Mouse (Mus musculus) embryonic facial prominence, embryonic 14.5 days (tissue): ENCODE data around the gene Dhx37. TPM values are rescaled to one million over a fixed set of nuclear protein-coding genes. Genes with fewer than 3 reads are reported as not detected.
"Not testable (repeated sequence)": the region's sequence is repeated elsewhere in the genome, so short reads cannot be mapped to it uniquely, and the experiment has no call there.

Source experiments
- ATAC-seq: fragments of 200-750 bp; cut with Nextera tagmentation; 2 replicates; pipeline ENCODE4 v1.8.0; 2017; ENCODE audit warnings: low read depth, moderate number of reproducible peaks, moderate TSS enrichment
- DNase-seq: peaks from one replicate; pipeline ENCODE4 v3.0.0-alpha.2; 2015; ENCODE audit warnings: low spot score
- H3K27ac ChIP-seq: fragments of 300-500 bp; sonication (generic); replicated peaks from 2 replicates; pipeline ENCODE4 v1.5.1; 2014; ENCODE audit warnings: low read depth, mild to moderate bottlenecking, low read length, moderate library complexity
- H3K27me3 ChIP-seq: fragments of 300-500 bp; sonication (generic); replicated peaks from 2 replicates; pipeline ENCODE4 v1.6.1; 2014; ENCODE audit warnings: low read length; ENCODE audit not compliant: control insufficient read depth, insufficient read depth
- H3K36me3 ChIP-seq: fragments of 300-500 bp; sonication (generic); 2 replicates; pipeline ENCODE4 v1.6.1; 2014; ENCODE audit warnings: low read length, mixed read lengths; ENCODE audit not compliant: control insufficient read depth, insufficient read depth
- H3K4me1 ChIP-seq: fragments of 300-500 bp; sonication (generic); 2 replicates; pipeline ENCODE4 v1.6.1; 2014; ENCODE audit warnings: antibody characterized with exemption, low read length; ENCODE audit not compliant: control insufficient read depth, insufficient read depth
- H3K4me2 ChIP-seq: fragments of 300-500 bp; sonication (generic); 2 replicates; pipeline ENCODE4 v1.6.1; 2014; ENCODE audit warnings: low read depth, mild to moderate bottlenecking, low read length, moderate library complexity, mixed read lengths
- H3K4me3 ChIP-seq: fragments of 300-500 bp; sonication (generic); 2 replicates; pipeline ENCODE4 v1.5.1; 2014; ENCODE audit warnings: low read depth, mild to moderate bottlenecking, low read length
- H3K9ac ChIP-seq: fragments of 300-500 bp; sonication (generic); 2 replicates; pipeline ENCODE4 v1.6.1; 2014; ENCODE audit warnings: low read depth, mild to moderate bottlenecking, low read length, moderate library complexity, mixed read lengths
- H3K9me3 ChIP-seq: fragments of 300-500 bp; sonication (generic); 2 replicates; pipeline ENCODE4 v1.6.1; 2016; ENCODE audit warnings: low read length; ENCODE audit not compliant: control insufficient read depth
- WGBS: fragments of 180-500 bp; shearing (Covaris S2); extraction: QIAGEN DNeasy Blood & Tissue Kit; methylation state at CpG from one replicate; pipeline ENCODE4 v1.1.7; 2014; 5-methylcytosine and 5-hydroxymethylcytosine counted together
- polyA plus RNA-seq: library from polyadenylated mRNA; unstranded; fragments of >200 nt; fragmentation: Nextera tagmentation; extraction: Ambion mirVana; gene quantifications from 2 replicates; pipeline ENCODE4 v1.2.1, GENCODE M21; 2014

The Dhx37 gene
- polyA plus RNA-seq, 1 experiment from 2014 or later: 4.8 TPM

DNA sequence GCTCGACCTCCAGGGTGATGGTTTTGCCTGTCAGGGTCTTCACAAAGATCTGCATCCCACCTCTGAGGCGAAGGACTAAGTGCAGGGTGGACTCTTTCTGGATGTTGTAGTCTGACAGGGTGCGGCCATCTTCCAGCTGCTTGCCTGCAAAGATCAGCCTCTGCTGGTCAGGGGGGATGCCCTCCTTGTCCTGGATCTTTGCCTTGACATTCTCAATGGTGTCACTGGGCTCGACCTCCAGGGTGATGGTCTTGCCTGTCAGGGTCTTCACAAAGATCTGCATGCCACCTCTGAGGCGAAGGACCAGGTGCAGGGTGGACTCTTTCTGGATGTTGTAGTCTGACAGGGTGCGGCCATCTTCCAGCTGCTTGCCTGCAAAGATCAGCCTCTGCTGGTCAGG is 46.6 kb downstream of the Dhx37 start:
- H3K4me2 ChIP-seq, H3K9me3 ChIP-seq, H3K27me3 ChIP-seq, DNase-seq, H3K27ac ChIP-seq, ATAC-seq, H3K4me1 ChIP-seq, H3K4me3 ChIP-seq, H3K9ac ChIP-seq: not testable (repeated sequence)
- H3K36me3 ChIP-seq: peaks cover 33% of the 10 kb centered on the region
- 87% methylated on average over 3 of the region's 6 CpGs for whole genome bisulfite sequencing

DNA sequence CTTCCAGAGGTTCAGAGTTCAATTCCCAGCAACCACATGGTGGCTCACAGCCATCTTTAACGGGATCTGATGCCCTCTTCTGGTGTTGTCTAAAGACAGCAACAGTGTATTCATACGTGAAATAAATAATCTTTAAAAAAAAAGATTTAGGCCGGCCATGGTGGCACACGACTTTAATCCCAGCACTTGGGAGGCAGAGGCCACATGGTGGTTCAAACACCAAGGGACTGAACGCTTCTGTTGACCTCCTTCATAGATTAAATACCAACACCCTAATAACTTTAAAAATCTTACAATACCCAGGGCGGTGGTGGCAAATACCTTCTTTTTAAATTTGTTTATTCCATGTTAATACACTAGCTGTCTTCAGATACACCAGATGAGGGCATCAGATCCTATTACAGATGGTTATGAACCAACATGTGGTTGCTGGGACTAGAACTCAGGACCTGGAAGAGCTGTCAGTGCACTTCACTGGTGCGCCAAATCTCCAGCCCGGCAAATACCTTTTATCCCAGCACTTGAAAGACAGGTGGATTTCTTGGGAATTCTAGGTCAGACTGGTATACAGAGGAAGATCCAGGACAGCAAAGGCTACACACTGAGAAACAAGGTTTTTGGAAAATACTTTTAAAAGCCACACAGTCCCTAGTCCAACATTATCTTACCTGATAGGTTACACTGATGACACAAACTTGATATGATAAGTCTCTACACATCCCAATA is 48.5 kb downstream of the Dhx37 start:
- Histone ChIP-seq H3K9ac (no peak overlapping the region), H3K9me3 (no peaks in the 10 kb centered on the region), H3K27me3 (no peaks in the 10 kb centered on the region), H3K4me3 (no peak overlapping the region), H3K27ac (no peak overlapping the region), H3K4me1 (0 out of 2 replicates have a peak, but pooled peaks cover 8% of the 10 kb centered on the region), H3K4me2 (no peak overlapping the region), H3K36me3 (peaks cover 33% of the 10 kb centered on the region)
- ATAC-seq (no peak), DNase-seq (no peak)
- 76% methylated on average over 8 of the region's 8 CpGs for WGBS

DNA sequence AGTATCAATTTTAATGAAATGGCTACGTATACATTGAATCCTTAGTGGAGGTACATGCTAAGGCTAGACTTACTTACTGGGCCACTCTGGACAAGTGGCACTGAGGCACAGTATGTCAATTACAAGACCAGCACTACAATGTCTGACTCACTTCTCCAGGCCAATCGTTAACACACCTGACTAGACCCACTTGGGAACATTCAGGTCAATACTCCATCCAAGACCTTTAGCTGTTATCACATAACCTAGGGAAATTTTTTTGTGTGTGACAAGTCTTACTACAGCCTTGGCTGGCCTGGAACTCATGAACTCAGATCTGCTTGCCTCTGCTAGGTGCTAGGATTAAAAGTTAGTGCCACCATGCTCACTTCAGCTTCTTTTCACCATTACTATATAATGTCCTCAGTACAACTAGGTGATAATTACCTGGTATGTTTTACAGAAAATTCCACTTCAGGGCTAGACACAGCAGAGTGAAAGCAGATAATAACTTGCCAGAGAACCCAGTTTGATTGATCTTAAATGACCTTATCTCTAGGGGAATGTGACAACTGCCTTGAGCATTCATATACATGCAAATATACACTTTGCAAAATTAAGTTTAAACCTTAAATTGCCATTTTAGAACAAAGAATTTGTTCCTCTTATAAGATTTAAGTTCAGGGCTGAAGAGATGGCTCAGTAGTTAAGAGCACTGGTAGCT is 49.3 kb downstream of the Dhx37 start:
- 94% methylated on average over 2 of the region's 2 CpGs for WGBS
- Histone ChIP-seq H3K9me3 (no peaks in the 10 kb centered on the region), H3K27ac (no peak overlapping the region), H3K4me1 (0 out of 2 replicates have a peak, but pooled peaks cover 8% of the 10 kb centered on the region), H3K9ac (no peak overlapping the region), H3K36me3 (peaks cover 33% of the 10 kb centered on the region), H3K4me3 (no peak overlapping the region), H3K27me3 (no peaks in the 10 kb centered on the region), H3K4me2 (no peak overlapping the region)
- ATAC-seq: no peak
- DNase-seq: no peak

- no peaks in the 10 kb centered on the region for H3K9me3 ChIP-seq
- no peaks in the 10 kb centered on the region for H3K27me3 ChIP-seq
- DNase-seq: no peak
- ATAC-seq: no peak
- H3K9ac ChIP-seq: no peak overlapping the region
- 76% methylated on average over 3 of the region's 3 CpGs for WGBS
- H3K4me2 ChIP-seq: no peak overlapping the region
- H3K4me1 ChIP-seq: 0 out of 2 replicates have a peak, but pooled peaks cover 8% of the 10 kb centered on the region
- no peak overlapping the region for H3K4me3 ChIP-seq
- H3K27ac ChIP-seq: no peak overlapping the region
- H3K36me3 ChIP-seq: peaks cover 33% of the 10 kb centered on the region
These were observed 50.1 kb downstream of the Dhx37 start for GRCm38 (mm10) chr5:125383637-125384420.

GRCm38 (mm10) chr5:125382673-125383558 is 51.0 kb downstream of the Dhx37 start:
- no peak overlapping the region for H3K9ac ChIP-seq
- 0 out of 2 replicates have a peak, but pooled peaks cover 5% of the 10 kb centered on the region for H3K4me1 ChIP-seq
- H3K27ac ChIP-seq: no peak overlapping the region
- ATAC-seq (peak; percentile 47), DNase-seq (peak; percentile 75)
- 48% methylated on average over 6 of the region's 6 CpGs for WGBS
- peaks cover 27% of the 10 kb centered on the region for H3K36me3 ChIP-seq
- no peak overlapping the region for H3K4me2 ChIP-seq
- no peak overlapping the region for H3K4me3 ChIP-seq
- H3K27me3 ChIP-seq: no peaks in the 10 kb centered on the region
- H3K9me3 ChIP-seq: no peaks in the 10 kb centered on the region

- Histone ChIP-seq H3K4me3 (no peak overlapping the region), H3K4me2 (no peak overlapping the region), H3K27me3 (no peaks in the 10 kb centered on the region), H3K4me1 (0 out of 2 replicates have a peak, but pooled peaks cover 5% of the 10 kb centered on the region), H3K36me3 (peaks cover 27% of the 10 kb centered on the region), H3K9ac (no peak overlapping the region), H3K9me3 (no peaks in the 10 kb centered on the region), H3K27ac (no peak overlapping the region)
- ATAC-seq (0 out of 2 replicates have a peak, but pooled peaks have one; percentile 19), DNase-seq (no peak)
- 71% methylated on average over 5 of the region's 5 CpGs for WGBS
These were observed 51.8 kb downstream of the Dhx37 start for GRCm38 (mm10) chr5:125381954-125382672.

DNA sequence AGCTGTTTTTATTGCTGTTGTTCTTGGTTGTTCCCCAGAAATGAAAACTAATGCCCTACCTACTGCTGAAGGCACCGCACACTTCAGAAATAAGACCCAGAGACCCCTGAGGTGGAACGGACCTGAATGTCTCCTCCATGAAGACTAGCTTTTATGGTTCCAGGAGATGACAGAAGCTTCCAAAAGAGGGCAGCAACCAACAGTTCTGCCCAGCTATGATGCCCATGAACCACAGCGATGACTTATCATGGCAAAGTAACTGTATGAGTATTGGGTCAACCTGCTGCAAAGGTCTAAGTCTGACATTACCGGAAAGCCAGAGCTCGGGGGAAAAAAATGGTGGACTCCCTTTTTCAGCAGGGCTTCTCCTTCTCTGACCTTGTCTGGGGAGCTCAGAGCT is 55.0 kb downstream of the Dhx37 start:
- DNase-seq: no peak
- H3K4me1 ChIP-seq: no peaks in the 10 kb centered on the region
- no peak overlapping the region for H3K4me2 ChIP-seq
- 83% methylated on average over 5 of the region's 5 CpGs for WGBS
- H3K4me3 ChIP-seq: no peak overlapping the region
- H3K36me3 ChIP-seq: peaks cover 6% of the 10 kb centered on the region
- no peak overlapping the region for H3K27ac ChIP-seq
- no peaks in the 10 kb centered on the region for H3K9me3 ChIP-seq
- ATAC-seq: no peak
- H3K9ac ChIP-seq: no peak overlapping the region
- no peaks in the 10 kb centered on the region for H3K27me3 ChIP-seq
